Mouse (Mus musculus) erythroblast, embryonic 14.5 days (primary cell): ENCODE measurements around the gene Pdk3.

Experiments
- GATA1 ChIP-seq: IDR thresholded peaks from 2 replicates; pipeline ENCODE4 v1.6.1; 2012; ENCODE audit warnings: low read length, inconsistent platforms, mixed read lengths
- TAL1 ChIP-seq: IDR thresholded peaks from 3 replicates; pipeline ENCODE4 v1.6.1; 2012; ENCODE audit warnings: low read length, inconsistent platforms, mixed read lengths

DNA sequence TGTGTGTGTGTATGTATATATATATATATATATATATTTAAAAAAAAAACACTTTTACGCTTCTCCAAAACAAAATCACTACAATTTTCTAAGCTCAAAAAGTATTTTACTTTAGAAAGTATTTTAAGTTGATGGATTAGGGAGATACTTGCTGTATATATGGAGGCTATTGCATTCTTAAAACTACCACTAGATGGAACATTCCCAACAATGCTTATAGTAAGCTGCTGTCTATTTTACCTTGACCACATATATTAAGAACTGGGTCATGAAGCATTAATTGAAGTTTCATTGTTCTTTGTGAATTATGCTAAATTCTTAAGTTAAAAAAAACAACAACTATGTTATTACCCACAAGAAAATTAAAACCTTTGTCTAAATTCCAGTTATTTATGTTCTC lies 24.0 kb downstream of the Pdk3 start:
- TF ChIP-seq TAL1 (no peak), GATA1 (no peak)
